Mouse (Mus musculus): ENCODE data around the gene Igf2bp3. TPM values are rescaled to one million over a fixed set of nuclear protein-coding genes. Genes with fewer than 3 reads are reported as not detected.

Igf2bp3 gene
- total RNA-seq, 4 experiments from 2014 or later = 0.10 to 0.19 (median 0.16) TPM

- DNase-seq (ENCODE audit: low spot score in 2 of 2) = no peak
These were observed 4.3 kb upstream of the Igf2bp3 start for GRCm38 (mm10) chr6:49219001-49219560.

GRCm38 (mm10) chr6:49218275-49218802 is 3.6 kb upstream of the Igf2bp3 start:
- no peak for DNase-seq (ENCODE audit: low spot score in 2 of 2)

- no peak for DNase-seq (ENCODE audit: low spot score in 2 of 2)
These were observed 3.0 kb upstream of the Igf2bp3 start for GRCm38 (mm10) chr6:49217581-49218274.

DNA sequence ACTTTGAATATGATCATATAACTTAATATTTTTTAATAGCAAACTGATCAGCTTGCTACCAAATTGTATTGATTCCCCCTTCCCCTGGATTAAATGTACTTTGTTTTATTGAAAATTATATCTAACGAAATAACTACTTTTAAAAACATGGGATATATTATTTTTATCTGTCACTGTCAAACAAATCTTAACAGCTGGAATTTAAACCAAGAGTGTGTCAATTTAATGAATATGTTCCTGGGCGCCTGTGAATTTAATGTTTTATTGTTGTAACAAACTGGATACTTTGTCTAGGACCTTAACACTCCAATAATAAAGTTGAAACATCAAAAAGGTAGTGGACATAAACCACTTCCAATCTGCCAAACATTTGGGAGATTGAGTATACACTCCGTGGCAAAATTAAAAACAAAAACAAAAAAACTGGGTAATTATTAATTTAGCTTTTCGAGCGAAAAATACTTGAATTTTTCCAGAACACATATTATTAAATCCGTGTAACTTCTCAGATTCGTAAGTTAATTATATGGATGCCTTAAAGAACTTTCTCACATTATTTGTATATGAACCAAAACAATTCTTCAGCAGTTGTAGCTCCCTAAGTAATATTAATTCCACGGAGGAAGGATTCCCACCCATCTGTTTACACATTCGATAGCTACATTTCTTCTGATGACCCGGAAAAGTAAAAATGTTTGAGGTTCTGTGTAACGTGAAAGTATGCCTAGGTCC is 2.2 kb upstream of the Igf2bp3 start:
- no peak for DNase-seq (ENCODE audit: low spot score in 2 of 2)

DNA sequence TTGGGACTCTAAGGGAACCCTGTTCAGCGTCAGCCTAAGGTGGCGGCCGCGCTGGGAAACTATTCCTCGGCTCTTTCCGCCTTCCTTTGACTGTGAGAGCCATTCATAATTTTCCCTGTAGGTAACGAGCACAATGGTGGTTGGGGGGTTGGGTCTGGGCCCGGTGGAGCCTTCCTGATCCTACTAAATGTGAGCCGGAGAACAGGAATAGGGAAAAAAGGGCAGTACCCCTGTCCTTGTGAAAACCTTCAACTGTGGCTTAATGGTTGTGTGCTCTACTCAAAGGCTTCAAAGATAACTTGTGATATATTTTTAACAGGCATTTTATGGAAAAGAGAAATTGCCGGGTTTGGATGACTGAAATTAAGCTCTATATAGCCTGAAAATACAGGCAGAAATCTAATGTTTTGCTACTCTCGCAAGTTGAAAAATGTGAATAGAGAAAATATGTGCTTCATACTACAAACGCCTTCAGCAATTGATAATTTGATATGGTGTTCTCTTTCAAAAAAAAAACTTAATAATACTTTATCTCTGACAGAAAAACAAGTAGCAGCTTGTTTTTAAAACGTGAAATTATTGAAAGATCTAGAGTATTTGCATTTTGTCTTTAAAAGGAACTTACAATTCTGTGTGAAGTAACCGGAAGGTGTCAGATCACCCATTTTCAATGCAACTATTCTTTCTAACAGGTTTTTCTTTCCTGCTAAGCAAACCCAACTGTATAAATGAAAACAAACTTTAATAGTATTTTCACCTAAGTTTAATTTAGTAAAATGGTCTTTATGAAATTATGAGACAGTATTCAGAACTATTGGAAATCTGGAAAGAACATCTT is 1.2 kb upstream of the Igf2bp3 start:
- DNase-seq (ENCODE audit: low spot score in 2 of 2) = no peak

DNA sequence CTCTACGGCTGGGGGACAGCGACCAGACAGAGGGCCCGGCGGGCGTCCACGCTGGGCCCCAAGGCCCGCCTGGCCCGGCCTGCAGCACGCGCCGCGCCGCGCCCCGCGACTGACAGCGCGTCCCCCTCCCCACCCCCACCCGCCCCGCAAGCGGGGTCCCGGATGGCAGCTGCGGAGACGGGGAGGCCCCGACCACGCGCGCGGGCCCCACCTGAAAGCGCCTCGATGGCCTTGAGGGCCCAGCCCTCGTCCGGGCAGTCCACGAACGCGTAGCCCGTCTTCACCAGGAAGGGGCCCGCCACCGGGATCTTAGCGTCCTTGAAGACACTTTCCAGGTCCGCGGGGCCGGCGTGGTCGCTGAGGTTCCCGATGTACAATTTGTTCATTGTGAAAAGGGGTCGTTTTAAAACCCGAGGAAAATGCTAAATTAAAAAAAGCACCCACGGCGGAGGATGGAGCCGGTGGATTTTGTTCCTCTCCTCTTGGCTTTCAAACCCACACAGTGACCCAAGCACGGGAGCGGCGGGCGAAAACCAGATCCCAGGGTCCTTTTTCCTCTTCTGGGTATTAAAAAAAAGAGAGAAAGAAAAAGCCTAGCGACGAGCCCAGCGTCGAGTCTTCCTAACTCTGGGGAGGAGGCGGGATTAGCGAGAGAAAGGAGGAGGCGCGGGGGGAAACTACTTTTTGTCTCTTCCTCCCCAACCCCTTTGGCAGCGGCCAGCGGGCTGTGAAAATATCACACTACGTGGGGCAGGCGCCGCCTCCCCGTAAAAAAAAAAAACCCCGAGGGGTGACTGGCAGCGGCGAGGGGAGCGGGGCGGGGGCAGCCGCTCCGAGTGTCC is 450 bp downstream of the Igf2bp3 start:
- no peak for DNase-seq (ENCODE audit: low spot score in 2 of 2)

- DNase-seq (ENCODE audit: low spot score in 2 of 2) = no peak
These were observed 1.1 kb downstream of the Igf2bp3 start for GRCm38 (mm10) chr6:49213581-49214085.

DNA sequence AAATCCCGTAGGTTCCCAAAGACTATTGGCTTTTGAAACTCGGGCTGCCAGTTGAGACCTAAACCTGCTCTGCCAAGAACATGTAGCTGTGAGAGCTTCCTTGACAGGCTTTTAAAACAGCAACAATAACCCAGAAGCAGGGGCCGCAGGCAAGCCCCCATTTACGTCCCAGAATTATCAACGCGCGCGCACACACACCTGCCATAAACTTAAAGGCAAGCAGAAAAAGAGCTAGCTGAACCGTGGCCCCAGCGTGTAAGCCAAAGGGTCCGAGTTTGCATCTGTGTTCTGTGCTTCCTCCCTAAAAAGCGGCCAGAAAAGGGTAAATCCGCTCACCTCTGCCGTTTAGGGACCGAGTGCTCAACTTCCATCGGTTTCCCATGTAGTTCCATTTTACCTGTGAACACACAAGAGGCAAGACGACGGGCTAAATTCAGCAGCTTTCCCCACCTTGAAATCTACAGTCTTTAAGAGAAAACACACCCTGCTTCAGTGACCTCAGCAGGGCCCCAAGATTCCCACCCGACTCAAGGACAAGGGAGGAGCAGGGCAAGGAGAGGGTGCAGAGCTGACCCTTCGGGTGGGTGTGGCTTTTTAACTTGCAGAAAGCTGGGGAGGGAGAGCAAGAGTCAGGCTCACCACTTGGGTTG is 1.7 kb downstream of the Igf2bp3 start:
- no peak for DNase-seq (ENCODE audit: low spot score in 2 of 2)

DNA sequence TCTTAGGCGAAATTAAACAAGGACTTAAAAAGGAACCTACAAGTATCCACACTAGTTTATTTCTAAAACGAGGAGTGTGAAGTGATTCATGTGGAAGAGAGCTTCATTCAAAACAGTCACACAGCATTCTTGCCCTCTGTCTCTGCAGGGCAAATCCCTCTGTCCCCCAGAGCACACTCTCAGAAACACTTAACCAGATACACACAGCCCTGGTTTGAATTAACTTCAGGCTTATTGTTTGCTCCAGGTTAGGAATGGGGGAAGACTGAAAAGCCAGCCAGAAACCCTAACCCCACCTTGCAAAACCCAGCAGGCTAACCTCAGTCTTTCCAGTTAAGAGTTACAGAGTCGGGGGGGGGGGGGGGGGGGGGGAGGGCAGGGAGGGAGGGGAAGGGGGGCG is 2.6 kb downstream of the Igf2bp3 start:
- no peak for DNase-seq (ENCODE audit: low spot score in 2 of 2)

- DNase-seq (ENCODE audit: low spot score in 2 of 2) = no peak
These were observed 3.2 kb downstream of the Igf2bp3 start for GRCm38 (mm10) chr6:49211596-49211995.

GRCm38 (mm10) chr6:49209881-49210854 is 4.6 kb downstream of the Igf2bp3 start:
- no peak for DNase-seq (ENCODE audit: low spot score in 2 of 2)

DNA sequence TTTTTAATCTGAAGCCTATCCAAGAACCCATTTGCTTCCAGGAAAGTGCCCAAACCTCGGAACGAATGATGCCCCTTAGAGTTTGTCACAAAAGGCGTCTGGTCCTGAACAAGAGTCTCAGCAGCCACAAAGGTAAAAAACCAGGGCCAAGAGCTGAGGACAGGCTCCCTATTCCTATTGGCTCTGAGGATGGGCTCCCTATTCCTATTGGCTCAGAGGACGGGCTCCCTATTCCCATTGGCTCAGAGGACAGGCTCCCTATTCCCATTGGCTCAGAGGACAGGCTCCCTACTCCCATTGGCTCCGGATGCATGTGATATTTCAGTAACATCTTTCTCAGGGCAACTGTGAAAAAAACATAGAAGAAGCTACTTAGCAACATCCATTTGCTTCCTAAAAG is 5.8 kb downstream of the Igf2bp3 start:
- DNase-seq (ENCODE audit: low spot score in 2 of 2) = no peak

DNA sequence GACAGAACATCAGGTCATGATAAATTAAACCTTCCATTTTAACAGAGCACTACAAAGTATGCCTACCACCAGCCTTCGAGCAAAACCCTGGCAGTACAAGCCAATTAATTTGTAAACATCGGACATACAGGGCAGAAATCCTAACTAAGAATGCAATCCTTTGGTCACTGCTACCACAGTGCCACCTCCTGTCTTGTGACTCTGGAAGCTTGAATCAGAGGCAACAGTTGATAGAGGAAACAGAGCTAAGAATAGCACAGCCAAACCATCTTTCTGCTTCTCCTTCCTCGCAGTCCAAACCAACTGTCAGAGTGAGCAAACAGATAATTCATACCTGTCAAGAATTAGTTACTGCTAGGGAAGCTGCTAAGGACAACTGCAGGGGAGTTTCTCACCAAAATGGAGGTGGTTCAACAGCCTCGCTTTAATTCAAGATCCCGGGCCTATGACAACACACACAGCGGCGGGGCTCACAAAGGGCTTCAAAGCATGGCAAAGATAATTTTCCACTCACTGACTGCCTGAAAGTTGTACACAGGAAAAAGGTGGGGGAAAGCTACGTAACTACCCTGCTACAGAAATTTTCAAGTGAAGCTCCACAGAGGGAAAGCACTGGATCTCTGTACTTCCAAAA is 6.3 kb downstream of the Igf2bp3 start:
- DNase-seq (ENCODE audit: low spot score in 2 of 2) = no peak

GRCm38 (mm10) chr6:49206416-49206815 is 8.3 kb downstream of the Igf2bp3 start:
- DNase-seq (ENCODE audit: low spot score in 2 of 2) = no peak

DNA sequence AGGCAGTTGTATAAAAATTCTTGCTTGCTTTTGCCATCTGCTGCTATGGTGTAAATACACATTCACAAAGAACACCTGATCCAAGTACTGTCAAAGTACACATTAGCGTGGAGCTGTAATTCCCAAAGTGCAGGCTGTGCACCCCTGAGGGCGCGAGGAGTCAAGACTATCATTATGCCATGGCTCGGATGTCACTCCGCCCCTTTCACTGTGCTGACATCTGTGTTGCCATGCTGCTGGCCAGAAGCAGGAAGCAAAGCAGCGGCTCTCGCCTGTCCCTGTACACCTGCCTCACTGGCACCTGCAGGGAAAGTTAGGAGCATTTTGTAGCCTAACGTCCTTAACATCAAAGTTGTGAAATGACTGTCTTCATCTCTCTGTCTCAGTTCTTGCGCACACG is 19.6 kb downstream of the Igf2bp3 start:
- DNase-seq (ENCODE audit: low spot score in 2 of 2) = no peak

DNA sequence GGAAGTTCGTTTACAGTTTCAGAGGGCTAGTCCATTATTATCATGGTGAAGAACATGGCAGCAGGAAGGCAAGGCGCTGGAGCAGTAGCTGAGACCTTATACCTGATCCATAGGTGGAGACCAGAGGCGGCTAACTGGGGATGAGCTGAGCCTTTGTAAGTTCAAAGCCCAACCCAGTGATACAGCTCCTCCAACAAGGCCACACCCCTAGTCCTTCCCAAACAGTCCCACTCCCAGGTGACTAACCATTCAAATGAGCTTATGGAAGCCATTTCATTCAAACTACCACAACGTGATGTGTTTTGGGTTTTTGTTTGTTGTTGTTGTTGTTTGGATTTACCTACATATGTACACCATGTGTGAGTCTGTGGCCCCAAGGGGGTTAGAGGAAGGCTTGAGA is 20.2 kb downstream of the Igf2bp3 start:
- no peak for DNase-seq (ENCODE audit: low spot score in 2 of 2)

- DNase-seq (ENCODE audit: low spot score in 2 of 2) = no peak
These were observed 25.4 kb downstream of the Igf2bp3 start for GRCm38 (mm10) chr6:49189363-49189762.

DNA sequence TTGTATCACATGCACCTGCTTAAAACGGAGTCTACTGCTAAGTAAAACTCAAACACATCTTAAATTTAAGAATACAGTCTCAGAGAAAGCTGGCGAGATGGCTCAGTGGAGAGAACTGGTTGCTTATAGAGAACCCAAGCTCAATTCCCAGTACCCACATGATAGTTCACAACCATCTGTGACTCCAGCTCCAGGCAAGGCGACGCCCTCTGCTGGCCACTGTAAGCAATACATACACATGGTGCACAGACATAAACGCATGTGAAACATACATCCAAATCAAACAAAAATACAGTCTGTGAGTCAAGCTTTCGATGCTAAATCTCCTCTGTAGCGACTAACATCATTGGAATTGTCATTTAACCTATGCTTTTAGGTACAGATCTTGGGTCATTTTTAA is 27.5 kb downstream of the Igf2bp3 start:
- no peak for DNase-seq (ENCODE audit: low spot score in 2 of 2)
